Mouse (Mus musculus) splenic B cell, adult 2 months (primary cell): Measurements from ENCODE around the gene Cdc7.

Experiments used
- DNase-seq: peaks from one replicate; pipeline ENCODE4 v3.0.0-alpha.2; 2011; ENCODE audit warnings: low read depth, low spot score
- H3K27me3 ChIP-seq: 2 replicates; pipeline ENCODE4 v1.6.1; 2012; ENCODE audit warnings: mild to moderate bottlenecking, low read length, moderate library complexity, mixed read lengths; ENCODE audit not compliant: control insufficient read depth, poor library complexity, insufficient read depth, severe bottlenecking
- H3K36me3 ChIP-seq: 2 replicates; pipeline ENCODE4 v1.6.1; 2012; ENCODE audit warnings: mild to moderate bottlenecking, low read length, moderate library complexity, mixed read lengths; ENCODE audit not compliant: control insufficient read depth, poor library complexity, insufficient read depth, severe bottlenecking

Cdc7 gene

GRCm38 (mm10) chr5:107025809-107026208 is 61.7 kb downstream of the Cdc7 start:
- no peak for DNase-seq
- Histone ChIP-seq H3K27me3 (no peaks in the 10 kb centered on the region), H3K36me3 (no peaks in the 10 kb centered on the region)

- no peak for DNase-seq
- no peaks in the 10 kb centered on the region for H3K27me3 ChIP-seq
Measured at GRCm38 (mm10) chr5:107027616-107028015, 63.5 kb downstream of the Cdc7 start.

GRCm38 (mm10) chr5:107028557-107028956 is 64.4 kb downstream of the Cdc7 start:
- Histone ChIP-seq H3K27me3 (no peaks in the 10 kb centered on the region), H3K36me3 (no peaks in the 10 kb centered on the region)
- DNase-seq: no peak

More at GRCm38 (mm10) chr5:107027616-107028015, 63.5 kb downstream of the Cdc7 start:
- no peaks in the 10 kb centered on the region for H3K36me3 ChIP-seq

- Histone ChIP-seq H3K27me3 (no peaks in the 10 kb centered on the region), H3K36me3 (no peaks in the 10 kb centered on the region)
- DNase-seq: no peak
Measured at GRCm38 (mm10) chr5:107029801-107030200, 65.7 kb downstream of the Cdc7 start.

GRCm38 (mm10) chr5:107030821-107031220 is 66.7 kb downstream of the Cdc7 start:
- DNase-seq: no peak
- Histone ChIP-seq H3K36me3 (no peaks in the 10 kb centered on the region), H3K27me3 (no peaks in the 10 kb centered on the region)
